Mouse (Mus musculus) liver, adult 2 months (tissue): Measurements from ENCODE around the gene Bphl.

Experiments used
- CTCF ChIP-seq: fragments of 200-500 bp; IDR thresholded peaks from 2 replicates; pipeline ENCODE4 v1.5.1; 2011; ENCODE audit warnings: low read depth, low read length, control low read depth
- POLR2A ChIP-seq: fragments of 200-500 bp; IDR thresholded peaks from 2 replicates; pipeline ENCODE4 v1.6.1; 2011; ENCODE audit warnings: low read length, control low read depth; ENCODE audit not compliant: insufficient read depth; ENCODE audit errors: extremely low read depth

DNA sequence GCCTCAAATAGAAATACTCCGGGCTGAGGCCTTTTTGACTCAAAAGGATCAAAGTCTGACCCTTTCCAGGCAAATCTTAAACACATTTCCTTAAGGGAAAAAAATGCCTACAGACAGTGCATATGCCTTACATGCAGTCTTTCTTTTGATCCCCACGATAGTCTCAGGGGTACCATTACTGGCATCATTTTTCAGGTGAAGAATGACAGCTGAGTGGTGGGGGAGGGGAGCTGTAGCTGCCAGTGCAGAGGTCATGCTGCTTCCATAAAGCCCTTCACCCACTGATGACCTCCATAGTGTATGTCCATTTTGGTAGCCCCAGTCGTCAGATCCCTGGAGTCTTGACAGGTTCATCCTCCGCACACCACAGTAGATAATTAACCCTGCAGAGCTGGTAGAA, 32.9 kb downstream of the Bphl start:
- TF ChIP-seq CTCF, result no peak
- no peak for TF ChIP-seq POLR2A
